Mouse (Mus musculus) megakaryocyte progenitor cell, adult 5-6 weeks (primary cell): ENCODE results near the gene Usp46. TPM values are rescaled to one million over a fixed set of nuclear protein-coding genes. Genes with fewer than 3 reads are reported as not detected.

Experiments
- ATAC-seq: replicated peaks from 2 replicates; pipeline ENCODE4 v1.8.0; 2016; ENCODE audit warnings: mild to moderate bottlenecking, moderate TSS enrichment, inconsistent platforms; ENCODE audit not compliant: poor library complexity
- total RNA-seq, 2 experiments: library from RNA; stranded (forward) in 1 of 2; stranded (reverse) in 1 of 2; fragments of 157-497, 149-512 nt in 1 of 2; fragments of 200-1000 nt in 1 of 2; gene quantifications; 2 replicates each; pipeline versions ENCODE4 v1.2.3 to v1.2.4; 2015 to 2017

Usp46 gene
- 20.5 and 25.0 TPM in 2 replicates for total RNA-seq (2015)
- total RNA-seq (2017): 14.2 and 21.7 TPM in 2 replicates

DNA sequence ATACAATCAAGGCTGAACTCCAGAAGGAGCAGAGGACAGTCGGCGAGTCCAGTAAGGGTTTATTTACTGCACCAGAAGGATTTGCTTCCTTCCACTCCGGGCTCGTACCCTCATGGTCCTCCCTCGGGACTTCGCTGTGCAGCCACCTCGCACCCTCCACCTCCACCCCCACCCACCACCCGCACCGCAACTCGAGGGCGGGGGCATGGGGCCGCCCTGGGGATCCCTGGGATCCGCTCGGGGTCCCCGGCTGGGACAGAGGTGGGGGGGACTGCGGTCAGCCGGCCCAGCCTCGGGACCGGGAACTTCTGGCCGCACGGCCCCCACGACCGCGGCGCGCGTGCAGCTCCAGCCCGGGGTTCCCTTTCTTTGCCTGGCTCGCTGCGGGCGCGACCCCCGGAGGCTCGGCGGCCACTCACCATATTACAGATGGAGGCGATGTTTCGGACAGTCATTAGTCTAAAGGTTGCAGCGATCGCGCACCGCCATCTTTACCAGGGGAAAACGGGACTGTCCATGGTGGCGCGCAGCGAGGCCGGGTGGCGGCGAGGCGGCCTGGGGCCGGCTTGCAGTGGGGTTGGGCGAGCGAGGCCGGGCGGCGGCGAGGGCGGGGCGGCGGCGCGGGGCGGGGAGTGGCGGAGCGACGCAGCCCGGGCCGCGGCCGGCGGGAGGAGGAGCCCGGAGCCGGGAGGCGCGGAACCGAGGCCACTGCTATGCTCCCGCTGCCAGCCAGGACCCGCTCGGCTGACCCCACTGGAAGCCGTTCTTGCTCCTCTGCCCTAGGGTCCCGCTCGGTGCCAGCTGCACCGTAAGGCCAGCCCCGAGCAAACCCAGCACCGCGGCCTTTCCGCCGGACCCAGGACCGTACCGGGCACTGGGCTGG is at the start of gene Usp46:
Gene Usp46, minus strand, starts transcription at position 601 of the 883 bp plus-strand sequence.
- ATAC-seq: peak; percentile 47

DNA sequence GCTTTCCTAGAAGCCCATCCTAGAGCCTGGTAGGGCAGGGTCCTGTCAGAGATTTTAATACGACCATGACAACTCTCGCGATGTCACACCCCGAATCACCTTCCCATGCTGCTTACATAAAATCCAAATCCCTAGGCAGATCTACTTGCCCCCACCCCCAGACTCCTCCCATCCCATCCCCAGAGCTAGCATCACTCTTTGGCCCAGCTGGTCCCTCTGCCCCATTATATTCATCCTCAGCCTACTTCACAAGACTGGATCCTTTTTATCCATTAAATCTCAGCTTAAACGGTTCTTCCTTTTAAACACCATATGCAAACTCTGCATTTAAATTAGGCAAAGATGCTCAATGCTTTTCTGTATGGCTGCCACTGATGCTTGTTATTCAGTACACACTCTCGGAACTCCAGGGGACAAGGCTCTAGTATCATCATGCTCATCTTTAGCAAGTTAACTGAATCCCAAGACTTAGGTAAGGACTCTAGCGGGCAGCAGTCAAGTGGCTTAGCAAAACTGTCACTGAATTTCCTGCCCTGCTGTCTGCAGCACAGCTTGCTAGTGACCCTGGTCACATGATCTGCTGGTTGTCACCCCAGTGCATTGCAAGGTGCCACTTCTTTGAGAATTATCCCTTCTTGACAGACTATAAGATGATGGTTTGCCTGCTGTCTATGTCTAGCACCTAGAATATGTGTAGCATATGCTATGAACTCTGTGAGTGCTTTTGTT is 45.9 kb upstream of the Usp46 start:
- no peak for ATAC-seq

DNA sequence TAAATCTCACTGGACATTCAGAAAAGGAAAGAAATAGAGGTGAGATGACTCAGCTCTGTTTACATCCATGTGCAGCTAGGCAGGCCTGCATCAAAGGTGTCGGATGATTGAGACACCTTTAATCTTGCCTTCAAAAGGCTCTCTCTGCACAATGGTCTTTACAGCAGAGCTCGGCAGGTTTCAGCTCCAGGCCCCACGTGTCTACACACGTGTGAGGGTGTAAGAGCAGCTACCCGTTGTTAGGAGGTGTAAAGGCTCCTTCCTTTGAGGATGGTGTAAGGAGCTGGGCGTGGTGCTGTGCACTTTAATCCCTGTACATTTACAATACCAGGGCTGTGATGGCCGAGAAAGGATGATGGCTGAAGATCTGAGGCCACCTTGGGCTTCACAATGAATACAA is 37.2 kb upstream of the Usp46 start:
- ATAC-seq: no peak

DNA sequence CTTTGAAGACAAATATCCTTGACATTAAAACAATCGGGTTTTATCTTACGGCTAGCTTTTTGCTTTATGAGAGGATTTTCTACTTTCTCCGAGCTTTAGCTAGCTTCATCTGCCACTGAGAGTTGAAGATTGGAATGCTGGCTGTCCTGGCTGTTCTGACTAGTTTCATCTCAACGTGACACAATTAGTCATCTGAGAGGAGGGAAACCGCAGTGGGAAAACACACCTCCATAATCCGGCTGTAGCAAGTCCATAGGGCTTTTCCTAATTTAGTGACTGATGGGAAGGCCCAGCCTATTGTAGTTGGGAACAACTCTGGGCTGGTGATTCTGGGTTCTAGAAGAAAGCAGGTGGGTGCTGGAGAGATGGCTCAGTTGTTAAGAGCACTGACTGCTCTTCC is 33.5 kb upstream of the Usp46 start:
- no peak for ATAC-seq

DNA sequence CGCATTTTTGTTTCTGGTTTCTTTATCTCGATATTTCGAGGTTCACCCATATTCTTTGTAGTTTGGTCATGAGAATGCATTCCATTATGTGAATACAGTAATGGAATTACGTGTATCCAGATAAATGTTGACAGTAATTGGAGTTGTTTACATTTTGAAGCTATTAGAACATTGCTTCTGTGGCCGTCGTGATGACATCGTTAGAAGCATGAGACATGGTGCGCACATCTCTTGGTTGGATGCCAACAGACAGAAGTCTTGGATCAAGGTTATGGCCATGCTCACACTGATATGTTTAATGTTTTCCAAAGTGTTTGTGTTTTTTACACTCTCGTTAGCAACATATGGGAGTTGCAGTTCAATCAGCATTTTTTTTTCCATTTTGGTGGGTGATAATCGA is 30.8 kb upstream of the Usp46 start:
- no peak for ATAC-seq

DNA sequence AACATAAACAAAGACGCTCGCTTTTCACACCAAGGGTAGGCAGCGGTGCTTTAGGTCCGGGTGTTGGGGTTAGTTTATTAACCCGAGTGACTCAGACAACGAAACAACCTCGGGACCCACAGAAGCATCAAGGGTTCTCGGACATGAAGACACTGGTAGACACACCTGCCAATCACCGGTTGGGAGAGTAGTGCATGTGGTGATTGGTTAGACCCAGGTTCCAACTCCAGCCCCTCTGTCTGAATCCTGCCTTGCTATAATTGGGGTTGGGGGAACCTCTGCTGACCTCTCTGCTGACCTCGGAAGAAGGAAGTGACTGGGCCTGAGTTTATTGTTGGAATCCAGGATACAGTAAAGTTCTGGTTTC is 29.6 kb upstream of the Usp46 start:
- ATAC-seq: no peak

DNA sequence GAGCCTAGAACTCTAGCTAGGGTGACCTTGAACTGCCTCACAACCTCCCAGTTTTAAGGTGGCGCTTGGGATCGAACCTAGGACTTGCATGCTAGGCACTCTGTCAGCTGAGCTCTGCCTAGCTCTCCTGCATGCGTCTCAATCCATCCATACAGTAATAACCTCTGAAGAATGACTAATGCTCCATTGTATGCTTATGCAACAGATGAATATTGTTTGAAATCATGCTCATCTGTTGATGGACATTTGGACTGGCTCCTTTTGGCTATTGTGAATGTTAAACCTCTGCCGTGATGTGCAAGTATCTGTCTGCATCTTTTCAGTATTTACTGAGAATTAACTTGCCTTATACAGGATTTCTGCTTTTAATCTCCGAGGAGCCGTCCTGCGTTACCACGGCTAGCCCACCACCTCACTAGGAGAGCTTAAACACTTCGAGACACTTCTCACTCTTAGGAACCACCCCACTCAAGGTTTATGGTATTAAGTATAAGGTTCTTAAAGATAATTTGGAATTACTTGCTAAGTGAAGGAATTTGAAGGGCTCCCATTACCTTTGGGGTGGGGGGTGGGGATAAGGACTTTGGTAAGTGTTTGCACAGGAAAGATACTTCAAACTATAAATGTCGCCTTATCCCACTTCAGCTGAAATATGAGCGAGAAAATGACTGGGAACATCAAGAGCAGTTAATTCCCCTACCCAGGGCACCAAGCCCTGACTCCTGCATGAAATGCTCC is 29.1 kb upstream of the Usp46 start:
- no peak for ATAC-seq

DNA sequence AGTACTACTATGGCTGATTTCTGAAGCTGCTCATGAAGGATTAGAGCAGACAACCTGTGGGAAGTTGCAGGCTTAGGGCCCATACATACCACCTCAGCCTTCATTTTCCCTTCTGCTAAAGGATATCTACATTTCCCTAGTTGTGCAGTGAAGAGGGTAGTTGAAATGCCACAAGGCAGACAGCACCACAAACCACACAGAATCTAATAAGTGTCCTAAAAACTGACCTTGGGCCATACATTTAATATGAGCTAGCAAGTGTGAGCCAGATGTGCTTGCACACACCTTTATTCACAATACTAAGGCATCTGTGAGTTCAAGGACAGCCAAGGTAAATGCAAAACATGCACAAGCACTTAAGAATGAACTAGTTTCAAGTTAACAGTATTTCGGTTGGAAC is 27.8 kb upstream of the Usp46 start:
- ATAC-seq: no peak

DNA sequence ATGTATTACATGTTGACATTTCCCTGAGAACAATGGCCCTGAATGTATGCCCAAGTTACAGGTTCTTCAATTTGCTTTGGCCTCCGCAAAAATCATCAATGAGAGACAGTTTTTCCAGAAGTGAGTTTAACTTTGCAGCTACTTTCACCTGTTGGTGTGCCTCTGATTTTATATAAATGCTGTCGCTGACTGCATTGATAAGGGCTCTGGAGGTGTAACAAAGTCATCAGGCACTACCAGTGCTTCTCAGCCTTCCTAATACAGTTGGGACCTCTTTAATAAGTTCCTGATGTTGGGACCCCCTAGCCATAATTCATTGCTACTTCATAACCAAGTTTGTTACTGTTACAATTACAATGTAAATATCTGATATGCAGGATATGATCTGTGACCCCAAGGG is 27.4 kb upstream of the Usp46 start:
- no peak for ATAC-seq

DNA sequence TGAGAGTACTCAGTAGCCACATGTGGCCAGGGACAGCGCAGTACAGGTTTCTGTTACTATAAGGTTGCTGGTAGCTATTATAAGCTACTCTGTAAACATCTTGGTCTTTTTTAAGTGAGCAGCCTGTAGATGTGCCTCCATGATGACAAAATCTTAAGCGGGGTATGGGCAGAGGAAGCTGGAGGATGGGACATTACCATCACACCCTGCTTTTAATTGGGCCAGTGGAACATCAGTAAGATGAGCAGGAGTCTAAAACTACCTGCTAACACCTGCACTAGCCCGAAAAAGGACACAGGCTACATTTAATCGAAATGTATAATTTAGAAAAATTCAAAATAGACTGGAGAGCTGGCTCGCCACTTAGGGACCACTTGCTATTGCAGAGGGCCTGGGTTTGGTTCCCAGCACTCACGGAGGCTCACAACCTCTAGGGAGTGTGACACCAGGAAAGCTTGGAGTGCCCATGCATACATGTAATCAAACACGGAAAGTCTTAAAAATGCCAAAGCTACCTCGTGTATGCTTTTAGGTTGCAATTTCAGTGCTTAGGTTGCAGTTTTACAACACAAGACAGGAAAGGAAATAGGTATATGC is 26.7 kb upstream of the Usp46 start:
- ATAC-seq: no peak

DNA sequence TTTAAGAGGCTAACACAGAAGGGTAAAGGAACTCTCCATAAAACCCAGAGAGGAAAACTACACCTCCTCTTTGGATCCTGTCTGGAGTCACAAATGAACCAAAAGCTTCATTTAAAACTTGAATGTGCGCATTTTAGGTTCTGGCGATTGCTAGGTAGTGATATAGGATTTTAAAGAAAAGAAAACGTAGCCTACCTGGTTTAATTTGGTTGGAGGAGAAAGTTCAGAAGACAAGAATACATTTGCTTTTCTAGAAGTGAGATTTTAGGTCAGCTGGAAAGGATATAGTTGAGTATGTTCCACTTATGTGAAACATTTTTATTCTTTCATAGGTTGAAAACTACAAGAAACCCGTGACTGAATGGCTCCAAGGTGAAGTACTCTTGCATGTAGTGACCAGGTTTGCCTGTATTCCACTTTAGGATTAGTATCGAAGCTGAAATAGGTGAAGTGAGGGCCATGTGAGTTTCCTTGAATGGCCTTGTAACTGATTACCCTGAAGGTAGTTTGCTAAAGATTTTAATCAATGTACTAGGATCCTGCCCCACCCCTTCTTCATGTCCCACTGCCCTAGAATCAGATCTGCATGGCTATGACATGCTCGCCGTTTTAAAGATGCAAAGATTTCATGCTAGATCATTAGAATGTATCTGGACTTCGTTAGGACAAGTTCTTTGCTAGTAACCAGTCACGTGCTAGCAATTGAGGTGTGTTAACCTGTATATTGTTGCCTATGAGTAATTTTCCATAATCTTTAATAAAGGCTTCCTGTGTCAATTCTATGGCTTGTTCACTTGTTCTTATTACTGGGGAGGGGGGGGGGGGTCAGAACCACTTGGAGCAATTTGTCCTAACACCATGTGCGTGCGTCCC is 25.6 kb upstream of the Usp46 start:
- no peak for ATAC-seq

DNA sequence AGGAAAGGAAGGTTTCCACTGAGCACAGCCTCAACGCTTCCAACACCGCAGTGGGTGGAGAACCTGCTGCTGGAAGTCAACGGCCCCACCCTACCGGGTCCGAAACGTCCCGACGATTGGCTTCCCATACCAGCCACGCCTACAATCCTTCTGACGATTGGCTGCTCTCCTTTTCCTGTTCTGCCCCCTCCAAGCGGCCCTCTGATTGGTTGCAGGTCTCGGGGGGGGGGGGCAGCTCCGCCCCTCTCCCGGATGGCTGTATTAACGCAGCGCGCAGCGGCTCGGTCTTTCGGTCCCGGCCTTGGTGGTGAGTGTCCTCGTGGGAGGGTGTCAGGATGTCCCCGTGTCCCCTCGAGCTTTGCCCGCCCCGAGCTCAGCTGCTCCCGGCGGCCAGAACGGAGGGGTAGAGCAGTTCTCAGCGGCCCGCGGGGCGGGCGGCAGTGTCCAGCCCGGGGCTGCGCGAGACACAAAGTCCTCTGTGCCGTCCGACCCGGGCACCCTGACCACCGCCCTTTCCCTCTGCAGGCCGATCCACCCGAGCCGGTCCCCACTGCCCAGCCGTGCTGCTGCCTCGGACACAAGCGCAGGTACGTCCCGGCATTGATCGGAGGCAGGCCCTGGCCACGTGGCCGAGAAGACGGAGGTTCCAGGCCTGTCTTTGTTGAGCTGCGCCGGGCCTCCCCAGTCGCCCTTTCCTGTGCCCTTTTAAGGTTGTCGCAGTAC is 24.8 kb upstream of the Usp46 start:
- ATAC-seq: peak; percentile 98

DNA sequence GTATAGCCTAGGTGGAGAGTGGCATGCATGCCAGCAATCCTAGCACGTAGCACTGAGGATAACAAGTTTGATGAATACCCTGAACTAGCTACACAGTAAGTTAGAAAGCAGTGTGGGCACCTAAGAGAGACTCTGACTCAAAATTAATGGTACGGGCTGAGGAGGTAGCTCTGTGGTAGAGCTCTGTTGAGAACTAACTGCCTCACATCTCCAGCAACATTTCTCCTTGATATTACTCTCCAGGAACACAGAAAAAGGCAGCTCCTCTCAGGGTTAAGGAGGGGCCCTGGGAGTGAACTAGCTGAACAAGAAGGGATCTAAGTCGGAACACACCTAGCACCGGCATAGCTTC is 24.2 kb upstream of the Usp46 start:
- ATAC-seq: peak; percentile 16; the same call in 1 of the 2 replicates

DNA sequence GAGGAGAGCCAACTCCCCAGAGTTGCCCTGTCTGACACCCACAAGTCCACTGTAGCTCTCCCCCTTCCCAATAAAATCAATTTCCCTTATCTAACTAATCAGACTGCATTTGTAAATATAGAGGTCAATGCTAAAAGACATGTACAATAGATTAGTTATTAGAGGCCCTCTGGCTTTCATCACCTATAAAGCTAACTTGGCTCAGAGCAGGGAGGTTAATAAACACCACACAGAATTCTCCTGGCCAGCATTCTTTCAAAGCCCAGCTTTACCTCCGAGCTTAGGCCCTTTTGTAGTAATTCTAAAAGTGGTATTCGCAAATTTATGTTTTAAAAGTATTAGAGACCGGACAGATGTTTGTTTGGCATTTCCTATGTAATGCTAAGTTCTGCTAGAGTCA is 21.4 kb upstream of the Usp46 start:
- ATAC-seq: no peak

DNA sequence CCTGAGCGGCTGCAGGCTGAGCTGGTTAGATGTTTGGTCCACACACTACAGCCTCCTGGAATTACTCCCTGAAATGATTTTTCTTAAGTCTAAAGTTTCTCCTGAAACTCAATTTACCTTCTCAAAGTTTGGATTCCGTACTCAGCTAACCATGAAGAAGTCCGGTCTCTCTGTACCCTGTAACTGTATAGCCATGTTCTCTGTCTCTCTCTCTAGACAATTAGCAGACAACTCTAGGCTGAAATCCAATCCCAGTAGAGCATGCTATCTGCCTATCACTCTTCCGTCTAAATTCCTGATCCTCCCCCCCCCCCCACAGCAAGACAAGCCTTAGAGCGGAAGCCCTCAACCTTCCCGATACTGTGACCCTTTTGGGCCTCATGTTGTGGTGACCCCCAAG is 13.5 kb upstream of the Usp46 start:
- ATAC-seq: no peak

DNA sequence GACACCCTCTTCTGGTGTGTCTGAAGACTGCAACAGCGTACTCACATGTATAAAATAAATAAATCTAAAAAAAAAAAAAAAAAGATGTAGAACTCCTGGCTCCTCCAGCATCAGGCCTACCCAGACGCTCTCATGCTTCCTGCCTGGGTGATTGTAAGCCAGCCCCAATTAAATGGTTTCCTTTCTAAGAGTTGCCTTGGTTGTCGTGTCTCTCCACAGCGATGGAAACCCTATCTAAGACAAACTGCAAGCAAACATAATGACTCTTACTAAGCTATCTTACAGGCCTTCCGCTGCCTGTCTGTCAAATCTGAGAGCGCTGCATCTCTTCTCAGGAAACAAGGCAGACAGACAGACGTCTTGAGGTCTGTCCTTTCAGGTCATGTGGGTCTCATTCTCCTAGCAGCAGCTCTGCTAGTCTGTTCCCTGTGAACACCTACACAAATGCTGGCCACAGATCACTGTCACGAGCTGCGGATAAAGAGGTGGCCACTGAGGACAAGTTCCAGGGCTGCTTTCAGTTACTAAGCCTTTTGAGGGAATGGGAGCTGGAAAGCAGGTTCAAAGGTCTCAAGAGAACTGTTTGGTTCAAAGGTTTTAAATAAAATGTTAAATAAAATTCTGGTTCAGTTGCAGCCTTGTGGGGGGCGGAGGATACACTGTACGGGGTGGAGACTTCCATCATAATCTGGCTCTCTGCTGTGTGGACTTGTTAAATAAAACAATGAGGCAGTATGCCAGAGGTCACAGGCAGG is 10.8 kb upstream of the Usp46 start:
- ATAC-seq: no peak; the same call in 1 of the 2 replicates

DNA sequence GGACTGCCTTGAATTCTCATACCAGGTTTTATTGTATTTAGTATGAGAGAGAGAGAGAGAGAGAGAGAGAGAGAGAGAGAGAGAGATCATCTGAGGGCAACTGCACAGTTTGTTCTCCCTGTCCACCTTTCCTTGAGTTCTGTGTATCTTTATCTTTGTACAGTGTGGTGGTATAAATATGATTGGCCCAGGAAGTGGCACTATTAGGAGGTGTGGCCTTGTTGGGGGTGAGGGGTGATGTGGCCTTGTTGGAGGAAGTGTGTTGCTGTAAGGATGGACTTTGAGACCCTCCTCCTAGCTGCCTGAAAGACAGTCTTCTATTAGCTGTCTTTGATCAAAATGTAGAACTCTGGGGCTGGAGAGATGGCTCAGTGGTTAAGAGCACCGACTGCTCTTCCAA is 10.2 kb upstream of the Usp46 start:
- ATAC-seq: no peak

DNA sequence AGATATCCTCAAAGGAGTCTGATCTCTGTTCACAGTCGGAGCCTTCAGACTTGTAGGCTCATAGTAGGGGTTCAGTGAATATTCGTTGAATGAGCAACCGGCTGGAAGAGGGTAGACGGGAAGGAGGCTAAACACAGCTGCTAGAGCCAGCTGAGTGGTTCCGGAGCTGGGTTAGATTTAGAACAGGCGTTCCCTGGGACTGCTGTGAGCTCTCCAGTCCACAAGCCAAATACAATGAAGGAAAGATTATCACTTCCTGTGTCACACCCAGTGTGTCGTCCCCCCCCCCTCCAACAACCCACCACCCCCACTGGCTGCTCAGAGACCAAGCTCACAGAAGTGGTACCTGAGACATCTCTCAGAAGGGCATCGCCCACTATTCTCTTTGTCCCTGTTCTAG is 9.7 kb upstream of the Usp46 start:
- no peak for ATAC-seq

DNA sequence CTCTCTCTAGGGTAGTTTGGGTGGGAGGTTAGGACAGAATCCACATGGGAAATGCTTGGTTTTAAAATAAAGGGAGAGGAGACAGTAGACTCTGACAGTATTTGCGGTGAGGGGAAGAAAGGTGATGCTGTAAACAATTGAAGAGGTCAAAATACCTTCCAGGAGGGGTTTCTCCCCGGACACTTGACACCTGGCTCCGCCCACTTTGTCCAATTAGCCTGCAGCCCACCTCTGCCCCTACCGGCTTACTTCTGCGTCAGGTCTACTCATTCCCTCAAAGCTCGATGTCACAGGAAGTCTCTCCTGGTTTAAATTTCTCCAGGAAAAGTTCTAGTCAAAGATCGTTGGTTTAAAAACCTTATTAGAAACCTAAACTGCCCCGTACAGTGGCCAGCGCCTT is 8.5 kb upstream of the Usp46 start:
- ATAC-seq: no peak
